Mouse (Mus musculus) kidney, adult 18-20 months (tissue): ENCODE results near the gene Stk4.

ENCODE experiments used
- DNase-seq: peaks from one replicate; pipeline ENCODE4 v3.0.0; 2021

The Stk4 gene

DNA sequence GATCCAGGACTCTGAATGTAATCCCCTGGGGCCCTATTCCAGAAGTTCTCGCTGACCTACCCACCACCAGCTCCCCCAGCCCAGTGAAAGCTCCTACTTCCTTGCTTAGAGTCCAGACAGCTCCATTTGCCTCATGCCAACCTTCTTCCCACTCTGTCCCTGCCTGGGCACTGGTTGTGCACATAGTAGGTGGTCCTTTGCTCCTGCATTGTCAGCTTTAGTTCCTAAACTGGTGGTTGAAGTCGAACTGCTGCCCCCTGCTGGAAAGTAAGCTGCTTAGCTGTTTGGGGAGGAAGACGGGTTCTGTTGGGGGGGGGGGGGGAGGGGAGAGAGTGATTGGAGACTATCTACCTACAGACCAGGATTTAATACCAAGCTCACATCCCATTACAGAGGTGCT lies 110.0 kb downstream of the Stk4 start:
- no peak for DNase-seq

- no peak for DNase-seq
These were observed 110.6 kb downstream of the Stk4 start for GRCm38 (mm10) chr2:164180770-164181169.

GRCm38 (mm10) chr2:164182692-164183255 lies 112.7 kb downstream of the Stk4 start, which contains the start of gene Wfdc5:
Wfdc5 (minus strand) TSS chr2:164182742.
- no peak for DNase-seq

DNA sequence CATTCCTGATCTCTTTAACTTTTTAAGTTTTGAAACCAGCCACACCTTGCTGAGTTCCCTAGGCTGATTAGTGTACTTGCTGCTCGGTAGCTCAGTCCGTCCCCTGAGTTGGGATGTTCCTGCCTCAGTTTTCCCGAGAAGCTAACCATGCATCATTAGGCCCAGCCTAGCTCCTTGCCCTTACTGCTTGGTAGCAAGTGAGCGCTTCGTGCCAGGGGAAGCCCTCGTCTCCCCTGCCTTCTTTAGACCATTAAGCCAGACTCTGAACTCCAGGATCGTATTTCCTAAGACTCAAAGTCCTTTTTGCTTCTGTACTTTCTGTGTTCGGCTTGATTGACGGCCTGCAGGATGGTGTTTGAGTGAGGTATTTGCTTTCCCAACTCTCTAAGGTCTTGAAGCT lies 113.2 kb downstream of the Stk4 start:
- no peak for DNase-seq

GRCm38 (mm10) chr2:164184145-164184719 lies 114.1 kb downstream of the Stk4 start:
- DNase-seq: no peak

DNA sequence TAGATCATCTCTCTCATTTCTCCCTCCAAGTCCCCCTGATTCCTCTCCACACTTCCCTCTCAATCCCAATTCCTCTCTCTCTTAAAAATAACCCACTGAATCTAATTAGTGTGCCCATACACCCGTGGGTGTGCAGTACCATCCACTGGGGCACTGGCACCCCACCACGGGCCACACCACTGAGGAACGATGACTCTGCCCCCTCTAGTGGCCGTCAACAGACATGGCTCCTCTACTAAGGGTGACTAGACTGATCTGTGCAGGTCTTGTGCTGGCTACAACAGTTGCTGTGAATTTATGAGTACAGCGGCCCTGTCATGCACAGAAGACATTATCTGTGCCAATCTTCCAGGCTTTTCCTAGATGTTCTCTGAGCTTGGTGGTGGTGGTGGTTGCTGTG lies 118.6 kb downstream of the Stk4 start:
- DNase-seq: no peak

DNA sequence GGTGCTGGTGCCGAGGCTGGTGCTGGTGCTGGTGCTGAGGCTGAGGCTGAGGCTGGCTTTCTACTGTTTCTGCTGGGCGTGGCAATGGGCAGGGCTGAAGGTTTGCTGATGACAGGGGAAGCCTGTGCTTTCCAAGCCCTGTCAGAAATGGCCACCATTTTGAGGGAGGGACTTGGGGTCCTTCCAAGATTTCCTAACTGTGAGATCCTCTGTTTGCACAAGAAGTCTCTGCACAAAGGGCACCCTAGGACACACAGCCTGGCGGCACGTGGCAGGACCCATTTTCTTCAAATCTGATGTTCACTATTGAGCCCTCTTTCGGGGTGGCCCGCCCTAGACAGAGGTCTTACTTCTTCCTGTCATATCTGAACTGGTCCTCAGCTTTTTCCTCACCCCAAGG lies 120.5 kb downstream of the Stk4 start, which contains the start of gene Wfdc12:
Wfdc12 (minus strand) TSS at position 33 of the 400 bp plus-strand sequence.
- no peak for DNase-seq

DNA sequence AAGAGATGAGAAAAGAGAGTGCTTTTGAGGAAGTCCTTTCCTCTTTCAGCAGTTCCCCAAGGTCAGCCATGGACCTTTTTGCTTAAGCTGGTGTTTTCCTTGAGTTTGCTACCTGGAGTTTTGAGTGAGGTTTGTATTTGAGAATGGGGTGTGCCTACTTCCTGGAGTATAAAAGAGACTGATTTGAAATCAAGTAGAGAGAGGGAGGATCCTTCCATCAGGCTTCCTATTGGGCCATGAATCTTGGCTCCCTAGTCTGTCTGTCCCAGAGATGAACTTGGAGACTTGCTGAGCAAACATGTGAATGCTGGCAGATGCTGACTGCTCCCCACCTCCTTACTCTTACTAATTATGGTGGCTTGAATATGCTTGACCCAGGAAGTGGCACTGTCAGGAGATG lies 122.2 kb downstream of the Stk4 start:
- DNase-seq: no peak

DNA sequence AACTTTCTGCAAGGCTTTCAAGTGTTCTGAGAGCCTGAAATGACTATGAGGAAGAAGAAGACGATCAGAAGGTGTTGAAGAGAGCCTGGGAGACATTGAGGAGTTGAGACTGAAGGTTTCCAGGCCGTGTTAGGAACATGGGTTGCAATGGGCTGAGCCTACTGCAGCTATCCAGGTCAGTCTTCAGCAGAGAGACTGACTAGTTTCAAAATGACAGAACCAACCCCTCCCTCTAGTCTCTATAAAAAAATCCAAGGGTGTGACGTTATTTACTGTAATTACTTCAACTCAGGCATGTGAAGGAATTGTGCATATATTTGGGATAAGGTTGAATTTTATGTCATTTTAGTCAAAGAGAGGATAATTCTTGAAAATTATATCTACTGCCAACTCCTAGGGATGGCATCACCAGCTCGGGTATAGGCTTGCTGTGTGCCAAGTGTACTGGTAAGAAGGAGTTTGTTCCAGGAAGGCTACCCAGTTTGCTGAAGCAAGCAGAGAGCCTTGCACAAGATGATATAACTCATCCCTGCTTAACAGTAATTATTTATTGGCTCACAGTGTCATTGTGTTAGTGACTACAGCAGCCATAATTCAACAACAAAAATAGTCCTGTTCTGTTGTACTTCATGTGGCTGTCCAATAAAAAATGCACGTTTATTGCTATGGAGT lies 125.0 kb downstream of the Stk4 start:
- no peak for DNase-seq

DNA sequence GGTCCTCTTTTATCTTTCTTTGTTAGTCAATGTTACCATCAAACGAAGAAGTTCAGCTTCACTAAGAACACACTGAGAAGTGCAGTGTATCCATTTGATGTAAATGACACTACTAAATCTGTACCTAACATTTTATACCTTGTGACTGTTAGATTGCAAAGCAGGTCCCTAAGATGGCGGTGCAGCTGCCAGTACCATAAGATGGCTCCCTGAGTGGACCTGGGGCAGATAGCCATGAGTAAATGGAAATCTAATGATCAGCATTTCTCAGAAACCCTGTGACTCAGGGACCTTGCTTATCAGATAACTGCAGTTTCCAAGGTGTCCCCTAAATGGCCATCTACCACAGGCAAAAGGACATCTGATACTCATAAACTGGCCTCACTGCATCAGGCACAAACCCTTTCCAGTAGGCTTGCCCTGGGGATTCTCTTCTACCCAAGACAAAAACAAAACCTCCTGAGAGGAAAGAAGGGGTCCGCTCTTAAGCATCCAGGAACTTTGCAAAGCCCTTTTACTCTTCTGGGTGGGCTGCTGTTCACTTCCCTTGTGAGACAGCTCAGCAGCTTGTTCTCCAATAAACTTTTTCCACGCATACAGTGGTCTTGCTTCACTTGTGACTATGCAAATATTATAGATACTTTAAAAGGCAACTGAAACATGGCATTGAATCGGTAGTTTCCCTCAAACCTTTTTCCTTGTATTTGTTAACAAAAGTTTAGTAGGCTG lies 126.0 kb downstream of the Stk4 start:
- no peak for DNase-seq

GRCm38 (mm10) chr2:164196700-164196990 lies 126.5 kb downstream of the Stk4 start:
- no peak for DNase-seq

- DNase-seq: no peak
These were observed 129.7 kb downstream of the Stk4 start, which contains the start of gene Wfdc15a for GRCm38 (mm10) chr2:164199626-164200327. Wfdc15a (minus strand) TSS chr2:164200130.
